Mouse (Mus musculus): ENCODE data around the gene Tm6sf2. TPM values are rescaled to one million over a fixed set of nuclear protein-coding genes. Genes with fewer than 3 reads are reported as not detected.
A peak's percentile ranks its signal among the peaks of the same experiment; 100 is the strongest.
"Not testable (repeated sequence)": the region's sequence is repeated elsewhere in the genome, so short reads cannot be mapped to it uniquely, and the experiment has no call there.

Gene Tm6sf2
- 42.8 and 52.6 TPM in 2 replicates for polyA plus RNA-seq (2015; fragmentation: Nextera tagmentation; extraction: Ambion mirVana)

DNA sequence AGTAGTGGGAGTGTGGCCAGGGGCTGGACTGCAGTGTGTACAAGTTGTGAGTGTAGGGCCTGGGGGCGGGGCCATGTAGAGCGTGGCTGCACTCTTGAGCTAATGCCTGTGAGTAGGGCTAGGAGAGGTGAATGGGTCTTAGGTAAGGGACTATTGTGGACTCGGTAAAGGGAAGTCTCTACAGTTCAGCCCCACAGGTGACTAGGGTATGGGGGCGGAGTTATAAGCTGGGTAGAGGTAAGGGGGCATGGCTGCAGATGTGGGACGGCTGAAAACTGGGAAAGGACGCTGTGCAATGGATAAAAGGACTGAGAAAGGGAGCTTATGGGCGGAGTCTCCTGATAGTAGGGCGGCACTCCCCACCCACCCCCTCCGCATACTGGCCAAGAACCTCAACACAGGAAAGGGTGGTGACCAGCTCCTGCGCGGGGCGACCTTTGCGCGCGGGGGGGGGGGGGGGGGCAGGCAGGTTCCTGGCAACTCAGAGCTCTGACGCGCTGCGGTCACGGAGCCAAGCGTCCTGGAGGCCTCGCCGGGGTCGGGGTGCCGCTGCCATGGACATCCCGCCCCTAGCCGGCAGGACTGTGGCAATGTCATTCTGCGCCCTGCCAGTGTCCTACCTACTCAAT lies at the start of gene Tm6sf2:
TSS of gene Tm6sf2 (plus strand) at position 484 of the 629 bp plus-strand sequence.
- Histone ChIP-seq H3K9ac (peak within 1 kb of the TSS; percentile 21; the same call in 1 of the 2 replicates), H3K4me2 (replicated peaks) (peak within 1 kb of the TSS; percentile 55), H3K27ac (peak within 1 kb of the TSS; percentile 57), H3K36me3 (peaks cover 13% of the 10 kb centered on the region), H3K4me1 (replicated peaks) (peaks cover 4% of the 10 kb centered on the region), H3K9me3 (no peaks in the 10 kb centered on the region), H3K4me3 (replicated peaks) (peak within 1 kb of the TSS; percentile 21), H3K27me3 (replicated peaks) (no peaks in the 10 kb centered on the region)
- WGBS: 11% methylated on average over 21 of the region's 27 CpGs
- peak; percentile 89 for ATAC-seq

- Histone ChIP-seq H3K4me1 (replicated peaks) (no peaks in the 10 kb centered on the region), H3K27me3 (replicated peaks) (no peaks in the 10 kb centered on the region), H3K4me3 (replicated peaks) (no peak overlapping the region), H3K4me2 (replicated peaks) (no peak overlapping the region), H3K9me3 (no peaks in the 10 kb centered on the region), H3K9ac (no peak overlapping the region), H3K36me3 (peaks cover 85% of the 10 kb centered on the region), H3K27ac (no peak overlapping the region)
- no peak for ATAC-seq
- whole genome bisulfite sequencing: 75% methylated on average over 8 of the region's 8 CpGs
Observed at GRCm38 (mm10) chr8:70023596-70023995, 49.1 kb upstream of the Tm6sf2 start.

- Histone ChIP-seq H3K4me2 (replicated peaks) (no peak overlapping the region), H3K36me3 (peaks cover 81% of the 10 kb centered on the region), H3K27me3 (replicated peaks) (no peaks in the 10 kb centered on the region), H3K27ac (no peak overlapping the region), H3K4me3 (replicated peaks) (no peak overlapping the region), H3K9ac (no peak overlapping the region), H3K4me1 (replicated peaks) (no peaks in the 10 kb centered on the region), H3K9me3 (no peaks in the 10 kb centered on the region)
- ATAC-seq: no peak
- WGBS: 93% methylated on average over 2 of the region's 2 CpGs
Observed at GRCm38 (mm10) chr8:70026151-70026550, 46.6 kb upstream of the Tm6sf2 start.

- no peak for ATAC-seq
- no peak overlapping the region for H3K27ac ChIP-seq
- H3K36me3 ChIP-seq: peaks cover 50% of the 10 kb centered on the region
- H3K4me2 ChIP-seq (replicated peaks): no peak overlapping the region
- H3K4me1 ChIP-seq (replicated peaks): no peaks in the 10 kb centered on the region
- no peaks in the 10 kb centered on the region for H3K27me3 ChIP-seq (replicated peaks)
- H3K9ac ChIP-seq: no peak overlapping the region
- 90% methylated on average over 1 of the region's 1 CpGs for WGBS
- H3K4me3 ChIP-seq (replicated peaks): no peak overlapping the region
- no peaks in the 10 kb centered on the region for H3K9me3 ChIP-seq
Observed at GRCm38 (mm10) chr8:70030255-70030654, 42.5 kb upstream of the Tm6sf2 start.

DNA sequence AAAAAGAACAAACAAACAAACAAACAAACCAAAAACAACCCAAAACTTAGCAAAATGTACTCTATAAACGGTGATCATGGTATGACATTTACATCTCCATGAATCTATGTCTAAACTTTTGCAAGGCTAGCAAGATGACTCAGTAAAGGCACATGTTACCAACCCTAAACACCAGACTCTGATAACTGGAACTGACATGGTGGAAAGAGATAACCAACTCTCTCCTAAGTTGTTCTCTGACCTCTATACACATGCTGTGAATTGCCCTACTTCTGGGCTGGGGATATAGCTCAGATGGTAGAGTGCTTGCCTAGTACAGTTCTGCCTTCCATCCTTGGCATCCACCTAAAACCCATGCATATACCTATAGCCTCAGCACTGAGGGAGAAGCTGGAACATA lies 34.7 kb upstream of the Tm6sf2 start:
- 93% methylated on average over 1 of the region's 1 CpGs for WGBS
- no peak overlapping the region for H3K4me2 ChIP-seq (replicated peaks)
- no peaks in the 10 kb centered on the region for H3K9me3 ChIP-seq
- H3K4me1 ChIP-seq (replicated peaks): peaks cover 10% of the 10 kb centered on the region
- 0 out of 2 replicates have a peak, but pooled peaks cover 2% of the 10 kb centered on the region for H3K36me3 ChIP-seq
- H3K27ac ChIP-seq: no peak overlapping the region
- no peaks in the 10 kb centered on the region for H3K27me3 ChIP-seq (replicated peaks)
- no peak for ATAC-seq
- no peak overlapping the region for H3K4me3 ChIP-seq (replicated peaks)
- no peak overlapping the region for H3K9ac ChIP-seq

DNA sequence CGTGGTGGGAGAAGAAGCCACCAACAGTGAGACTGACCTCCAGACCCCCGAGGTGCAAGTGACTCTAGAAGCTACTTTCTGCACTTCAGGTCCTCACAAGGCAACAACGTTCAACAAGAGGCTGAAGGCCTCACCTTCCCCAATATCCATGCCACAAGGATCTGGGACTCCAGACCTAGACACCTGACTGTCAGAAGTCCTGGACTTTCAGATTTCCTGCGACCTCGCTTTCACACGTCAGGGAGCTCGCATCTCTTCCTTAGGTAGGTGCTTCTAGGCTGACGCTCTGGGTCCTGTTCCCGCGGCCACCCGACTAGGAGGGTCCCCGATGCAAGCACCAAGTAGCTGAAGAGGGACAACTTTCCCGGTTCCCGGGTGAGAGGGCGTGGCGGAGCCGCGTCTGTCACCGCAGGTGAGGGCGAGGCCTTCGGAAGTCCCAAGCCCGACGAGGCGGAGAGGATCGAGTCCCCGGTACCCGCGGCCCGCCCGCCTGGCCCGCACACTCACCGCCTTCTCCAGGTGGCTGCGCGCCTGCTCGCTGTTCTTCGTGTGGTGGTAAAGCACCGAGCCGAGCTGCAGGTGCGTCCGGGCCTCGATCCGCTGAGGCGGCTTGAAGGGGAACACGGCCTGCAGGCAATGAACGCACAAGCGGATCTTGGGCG lies 30.7 kb upstream of the Tm6sf2 start:
- under 1% methylated on average over 47 of the region's 47 CpGs for WGBS
- no peak overlapping the region for H3K27ac ChIP-seq
- ATAC-seq: peak; percentile 67

DNA sequence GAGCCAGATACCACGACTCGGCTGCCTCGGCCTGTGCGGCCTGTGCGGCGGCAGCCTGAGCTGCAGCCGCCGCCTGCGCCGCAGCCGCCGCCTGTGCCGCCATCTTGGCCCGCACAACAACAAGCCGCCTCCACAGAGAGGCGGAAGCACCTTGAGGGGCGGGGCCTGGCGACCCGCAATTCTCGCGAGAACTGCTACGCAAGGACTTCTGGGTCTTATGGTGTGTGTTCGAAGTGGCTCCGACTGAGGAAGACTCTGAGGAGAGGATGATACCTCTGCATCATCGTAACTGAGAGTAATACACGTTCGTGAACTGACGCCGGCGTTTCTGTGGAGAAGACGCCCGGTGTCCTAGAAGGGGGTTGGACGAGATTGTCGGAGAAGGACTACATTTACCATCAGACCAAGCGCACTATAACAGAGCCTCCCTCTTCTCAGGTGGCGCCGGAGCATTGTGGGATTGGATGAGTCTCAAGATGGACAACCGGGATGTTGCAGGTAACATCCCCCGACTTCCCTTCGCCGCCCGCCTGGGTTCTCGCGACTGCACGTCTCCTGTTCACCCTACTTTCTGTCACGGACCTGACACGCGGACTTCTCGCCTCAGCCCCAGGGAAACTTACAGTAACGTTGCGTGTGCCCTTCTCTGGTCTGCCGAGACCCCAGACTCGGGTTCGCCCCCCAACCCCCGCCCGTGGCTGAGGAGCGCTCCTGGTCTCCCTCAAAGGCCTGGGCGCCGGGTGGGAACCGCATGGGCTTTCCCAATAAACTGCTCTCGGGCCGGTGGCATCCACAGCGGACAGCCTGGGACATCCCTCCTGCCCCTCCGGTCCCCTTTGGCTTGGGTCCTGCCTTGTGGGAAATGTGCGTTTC lies 29.9 kb upstream of the Tm6sf2 start, which contains the start of the genes Mau2 and Sugp1:
TSS of gene Mau2 (minus strand) at position 152 of the 873 bp plus-strand sequence.
TSS of gene Sugp1 (plus strand) at position 231 of the 873 bp plus-strand sequence.
- H3K4me2 ChIP-seq (replicated peaks): peak within 1 kb of the TSS; percentile 93
- H3K4me1 ChIP-seq (replicated peaks): peaks cover 21% of the 10 kb centered on the region
- H3K27me3 ChIP-seq (replicated peaks): no peaks in the 10 kb centered on the region
- peak within 1 kb of the TSS; percentile 83 for H3K27ac ChIP-seq
- peak; percentile 99 for ATAC-seq
- no peaks in the 10 kb centered on the region for H3K9me3 ChIP-seq
- H3K36me3 ChIP-seq: no peaks in the 10 kb centered on the region
- H3K9ac ChIP-seq: peak within 1 kb of the TSS; percentile 97
- WGBS: under 1% methylated on average over 65 of the region's 65 CpGs
- H3K4me3 ChIP-seq (replicated peaks): peak within 1 kb of the TSS; percentile 98

More for the DNA sequence above, 30.7 kb upstream of the Tm6sf2 start:
- H3K4me1 ChIP-seq (replicated peaks): peaks cover 21% of the 10 kb centered on the region
- peak overlapping the region; percentile 98 for H3K4me3 ChIP-seq (replicated peaks)
- H3K4me2 ChIP-seq (replicated peaks): peak overlapping the region; percentile 79
- H3K9me3 ChIP-seq: no peaks in the 10 kb centered on the region
- no peaks in the 10 kb centered on the region for H3K36me3 ChIP-seq
- H3K9ac ChIP-seq: peak overlapping the region; percentile 97
- H3K27me3 ChIP-seq (replicated peaks): no peaks in the 10 kb centered on the region

DNA sequence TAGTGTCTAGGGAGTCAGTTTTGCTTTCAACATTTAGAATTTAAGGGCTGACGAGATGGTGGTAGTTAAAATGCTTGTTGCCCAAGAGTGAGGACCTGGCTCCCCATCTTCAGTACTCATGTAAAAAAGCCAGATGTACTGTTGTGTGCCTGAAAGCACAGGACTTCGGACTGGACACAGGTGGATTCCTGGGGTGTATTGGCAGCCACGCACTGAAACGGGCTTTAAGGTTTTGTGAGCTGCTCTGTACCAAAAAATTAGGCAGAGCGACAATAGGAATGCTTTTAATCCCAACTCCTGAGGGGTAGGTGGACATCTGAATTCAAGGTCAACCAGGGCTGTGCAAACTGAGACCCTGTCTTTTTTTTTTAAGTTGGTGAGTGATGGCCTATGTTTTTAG lies 28.7 kb upstream of the Tm6sf2 start:
- Histone ChIP-seq H3K9ac (peak overlapping the region; percentile 97; the same call in 1 of the 2 replicates), H3K9me3 (no peaks in the 10 kb centered on the region), H3K36me3 (no peaks in the 10 kb centered on the region), H3K27ac (no peak overlapping the region), H3K27me3 (replicated peaks) (no peaks in the 10 kb centered on the region), H3K4me3 (replicated peaks) (peak overlapping the region; percentile 98), H3K4me2 (replicated peaks) (peak overlapping the region; percentile 93), H3K4me1 (replicated peaks) (peaks cover 21% of the 10 kb centered on the region)
- no peak for ATAC-seq
- 90% methylated on average over 5 of the region's 5 CpGs for WGBS

DNA sequence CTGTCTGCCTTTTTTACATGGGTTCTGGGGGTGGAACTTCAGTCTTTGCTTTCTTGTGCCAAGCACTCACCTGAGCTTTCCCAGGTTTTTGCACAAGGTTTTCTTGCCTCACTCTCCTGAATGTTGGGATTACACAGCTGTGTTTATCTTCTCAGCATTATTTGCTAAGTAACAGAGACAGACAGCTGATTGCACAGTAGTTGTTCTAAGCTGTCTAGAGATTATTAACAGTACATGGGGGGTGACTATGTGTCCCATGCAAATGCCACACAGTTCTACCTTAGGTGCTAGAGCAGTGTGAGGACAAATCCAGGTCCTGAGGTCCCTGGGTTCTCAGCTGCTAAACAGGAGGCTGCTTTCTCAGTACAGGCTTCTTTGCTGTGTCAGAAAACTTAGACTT lies 23.1 kb upstream of the Tm6sf2 start:
- Histone ChIP-seq H3K36me3 (peaks cover 21% of the 10 kb centered on the region; the same call in 1 of the 2 replicates), H3K27ac (no peak overlapping the region), H3K9me3 (no peaks in the 10 kb centered on the region), H3K9ac (no peak overlapping the region), H3K4me2 (replicated peaks) (no peak overlapping the region), H3K27me3 (replicated peaks) (no peaks in the 10 kb centered on the region), H3K4me3 (replicated peaks) (no peak overlapping the region), H3K4me1 (replicated peaks) (no peaks in the 10 kb centered on the region)
- no peak for ATAC-seq

- 87% methylated on average over 5 of the region's 5 CpGs for WGBS
- not testable (repeated sequence) for ATAC-seq; H3K4me2 ChIP-seq (replicated peaks); H3K9me3 ChIP-seq; H3K9ac ChIP-seq; H3K4me1 ChIP-seq (replicated peaks); H3K4me3 ChIP-seq (replicated peaks); H3K27ac ChIP-seq; H3K27me3 ChIP-seq (replicated peaks)
- H3K36me3 ChIP-seq: peaks cover 26% of the 10 kb centered on the region; the same call in 1 of the 2 replicates
Observed at GRCm38 (mm10) chr8:70050434-70050833, 22.3 kb upstream of the Tm6sf2 start.

- Histone ChIP-seq H3K4me3 (replicated peaks) (no peak overlapping the region), H3K4me1 (replicated peaks) (no peaks in the 10 kb centered on the region), H3K9ac (no peak overlapping the region), H3K9me3 (no peaks in the 10 kb centered on the region), H3K36me3 (peaks cover 44% of the 10 kb centered on the region), H3K27me3 (replicated peaks) (no peaks in the 10 kb centered on the region), H3K4me2 (replicated peaks) (no peak overlapping the region), H3K27ac (no peak overlapping the region)
- 90% methylated on average over 1 of the region's 1 CpGs for WGBS
- no peak for ATAC-seq
Observed at GRCm38 (mm10) chr8:70057721-70058120, 15.0 kb upstream of the Tm6sf2 start.
